Mouse (Mus musculus) hindbrain, embryonic 11.5 days (tissue): ENCODE data around the gene Gm7929. TPM values are rescaled to one million over a fixed set of nuclear protein-coding genes. Genes with fewer than 3 reads are reported as not detected.
"Not testable (repeated sequence)": the region's sequence is repeated elsewhere in the genome, so short reads cannot be mapped to it uniquely, and the experiment has no call there.

Experiments
- ATAC-seq: fragments of 200-750 bp; cut with Nextera tagmentation; 2 replicates; pipeline ENCODE4 v1.8.0; 2017; ENCODE audit warnings: mild to moderate bottlenecking, moderate TSS enrichment, moderate library complexity; ENCODE audit not compliant: low FRiP score
- DNase-seq: peaks from one replicate; pipeline ENCODE4 v3.0.0-alpha.2; 2015; ENCODE audit warnings: low spot score
- H3K27ac ChIP-seq: fragments of 300-500 bp; sonication (generic); 2 replicates; pipeline ENCODE4 v1.5.1; 2014; ENCODE audit warnings: mild to moderate bottlenecking, low read depth, low read length
- H3K27me3 ChIP-seq: fragments of 300-500 bp; sonication (generic); 2 replicates; pipeline ENCODE4 v1.6.1; 2014; ENCODE audit warnings: mild to moderate bottlenecking, low read length, moderate library complexity, mixed read lengths; ENCODE audit not compliant: control insufficient read depth, insufficient read depth
- H3K36me3 ChIP-seq: fragments of 300-500 bp; sonication (generic); 2 replicates; pipeline ENCODE4 v1.6.1; 2014; ENCODE audit warnings: mild to moderate bottlenecking, low read length, moderate library complexity, mixed read lengths; ENCODE audit not compliant: control insufficient read depth, insufficient read depth
- H3K4me1 ChIP-seq: fragments of 300-500 bp; sonication (generic); replicated peaks from 2 replicates; pipeline ENCODE4 v1.6.1; 2014; ENCODE audit warnings: low read length, mixed read lengths; ENCODE audit not compliant: control insufficient read depth, insufficient read depth
- H3K4me2 ChIP-seq: fragments of 300-500 bp; sonication (generic); replicated peaks from 2 replicates; pipeline ENCODE4 v1.6.1; 2014; ENCODE audit warnings: mild to moderate bottlenecking, low read depth, low read length
- H3K4me3 ChIP-seq: fragments of 300-500 bp; sonication (generic); 2 replicates; pipeline ENCODE4 v1.5.1; 2014; ENCODE audit warnings: low read depth, low read length
- H3K9ac ChIP-seq: fragments of 300-500 bp; sonication (generic); 2 replicates; pipeline ENCODE4 v1.6.1; 2014; ENCODE audit warnings: low read depth, low read length
- H3K9me3 ChIP-seq: fragments of 300-500 bp; sonication (generic); 2 replicates; pipeline ENCODE4 v1.6.1; 2016; ENCODE audit warnings: low read length; ENCODE audit not compliant: control insufficient read depth
- WGBS: fragments of 180-500 bp; shearing (Covaris S2); extraction: QIAGEN DNeasy Blood & Tissue Kit; methylation state at CpG from one replicate; pipeline ENCODE4 v1.1.7; 2014; 5-methylcytosine and 5-hydroxymethylcytosine counted together
- polyA plus RNA-seq: library from polyadenylated mRNA; unstranded; fragments of >200 nt; fragmentation: Nextera tagmentation; extraction: Ambion mirVana; gene quantifications from 2 replicates; pipeline ENCODE4 v1.2.1, GENCODE M21; 2014

Gene Gm7929
- polyA plus RNA-seq = not detected in 2 replicates

DNA sequence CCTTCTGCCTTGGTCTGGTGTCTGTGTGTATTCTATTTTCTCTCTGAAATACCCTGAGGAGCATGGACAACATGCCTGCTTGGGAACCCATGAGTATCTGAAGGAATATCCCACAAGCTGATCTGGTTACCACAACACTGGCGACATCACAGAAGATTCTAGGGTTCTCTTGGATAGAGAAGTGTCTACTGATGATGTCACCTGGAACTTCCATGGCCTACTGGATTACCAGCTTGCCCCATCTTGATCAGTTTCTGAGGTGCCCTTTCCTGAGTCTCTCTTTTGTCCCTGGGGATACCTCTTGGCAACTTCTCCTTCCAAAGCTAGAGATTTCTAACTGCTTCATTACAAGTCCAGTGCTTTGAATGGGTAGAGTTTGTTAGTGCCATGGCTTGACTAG is at the start of gene Gm7929:
Gm7929 (minus strand) TSS at position 101 of the 400 bp plus-strand sequence.
- H3K9me3 ChIP-seq, H3K27me3 ChIP-seq, H3K4me3 ChIP-seq, ATAC-seq, H3K27ac ChIP-seq, H3K4me1 ChIP-seq, H3K4me2 ChIP-seq, H3K36me3 ChIP-seq, DNase-seq, H3K9ac ChIP-seq: not testable (repeated sequence)
- no CpG with 5 or more reads among the region's 1 CpGs for WGBS

DNA sequence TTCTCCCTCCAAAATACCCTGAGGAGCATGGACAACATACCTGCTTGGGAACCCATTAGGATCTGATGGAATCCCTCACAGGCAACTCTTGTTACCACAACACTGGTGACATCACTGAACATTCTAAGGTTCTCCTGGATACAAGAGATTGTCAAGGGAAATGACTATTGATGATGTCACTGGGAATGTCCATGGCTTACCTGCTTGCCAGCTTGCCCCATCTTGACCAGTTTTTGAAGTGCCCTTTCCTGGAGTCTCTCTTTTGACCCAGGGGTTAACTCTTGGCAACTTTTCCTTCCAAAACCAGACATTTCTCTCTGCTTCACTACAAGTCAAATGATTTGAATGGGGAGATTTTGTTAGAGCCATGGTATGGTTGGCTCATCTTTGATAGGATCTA is 21.9 kb upstream of the Gm7929 start, which contains the start of gene Gm47189:
Gm47189 (minus strand) TSS at position 101 of the 400 bp plus-strand sequence.
- not testable (repeated sequence) for H3K9ac ChIP-seq, H3K27me3 ChIP-seq, H3K4me2 ChIP-seq, H3K36me3 ChIP-seq, DNase-seq, H3K27ac ChIP-seq, H3K4me1 ChIP-seq, H3K4me3 ChIP-seq, H3K9me3 ChIP-seq, ATAC-seq

DNA sequence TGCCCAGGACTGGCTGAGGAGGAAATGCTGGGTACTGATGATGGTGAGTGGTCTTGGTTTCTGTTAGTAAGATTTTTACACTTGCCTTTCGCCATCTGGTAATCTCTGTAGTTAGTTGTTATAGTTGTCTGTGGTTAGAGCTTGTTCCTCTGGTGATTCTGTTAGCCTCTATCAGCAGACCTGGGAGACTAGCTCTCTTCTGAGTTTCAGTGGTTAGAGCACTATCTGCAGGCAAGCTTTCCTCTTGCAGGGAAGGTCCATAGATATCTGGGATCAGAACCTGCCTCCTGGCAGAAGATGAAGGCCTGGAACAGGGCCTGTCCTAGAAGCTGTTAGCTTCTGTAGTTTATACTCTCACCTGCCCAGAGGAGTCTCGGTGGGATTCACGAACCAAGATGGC is 5.5 kb upstream of the Gm7929 start:
- not testable (repeated sequence) for H3K9ac ChIP-seq, H3K27ac ChIP-seq, DNase-seq, H3K4me1 ChIP-seq, H3K36me3 ChIP-seq, ATAC-seq, H3K4me3 ChIP-seq, H3K9me3 ChIP-seq, H3K27me3 ChIP-seq, H3K4me2 ChIP-seq
- WGBS = 94% methylated on average over 2 of the region's 3 CpGs

DNA sequence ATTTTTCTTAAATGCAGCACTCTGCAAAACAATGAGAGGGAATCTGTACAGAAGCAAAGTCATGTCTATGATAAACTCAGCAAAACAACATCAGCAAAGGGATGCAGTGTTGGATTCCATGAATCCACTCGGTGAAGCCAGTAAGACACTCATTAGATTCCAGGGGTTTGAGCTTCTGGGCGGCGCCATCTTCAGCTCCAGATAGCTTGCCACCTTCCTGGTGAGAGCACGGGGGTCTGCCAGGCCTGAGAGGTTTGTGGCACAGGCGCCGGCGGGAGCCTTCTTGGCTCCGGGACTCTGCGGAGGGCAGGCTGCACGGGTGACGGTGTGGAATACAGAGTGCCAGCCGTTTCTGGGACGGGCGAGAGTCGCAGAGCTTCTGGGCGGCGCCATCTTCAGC is 27.0 kb downstream of the Gm7929 start:
- H3K4me1 ChIP-seq, H3K27ac ChIP-seq, H3K27me3 ChIP-seq, ATAC-seq, H3K4me2 ChIP-seq, H3K36me3 ChIP-seq, H3K9ac ChIP-seq, H3K4me3 ChIP-seq, DNase-seq, H3K9me3 ChIP-seq: not testable (repeated sequence)
- WGBS = 77% methylated on average over 15 of the region's 17 CpGs

DNA sequence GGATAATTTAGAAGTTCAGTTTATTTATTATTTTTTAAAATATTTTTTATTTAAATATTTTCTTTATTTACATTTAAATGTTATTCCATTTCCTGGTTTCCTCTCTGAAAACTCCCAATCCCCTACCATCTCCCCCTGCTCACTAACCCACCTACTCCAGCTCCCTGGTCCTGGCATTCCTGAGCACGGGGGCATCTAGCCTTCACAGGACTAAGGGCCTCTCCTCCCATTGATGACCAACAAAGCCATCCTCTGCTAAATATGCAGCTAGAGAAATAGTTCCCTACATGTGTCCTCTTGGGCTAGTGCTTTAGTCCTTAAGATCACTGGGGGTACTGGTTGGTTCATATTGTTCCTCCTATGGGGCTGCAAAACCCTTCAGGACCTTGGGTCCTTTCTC is 33.2 kb downstream of the Gm7929 start:
- peak; percentile 0 for DNase-seq
- not testable (repeated sequence) for H3K36me3 ChIP-seq, H3K9ac ChIP-seq, H3K4me2 ChIP-seq, H3K27ac ChIP-seq, H3K27me3 ChIP-seq, H3K4me3 ChIP-seq, H3K4me1 ChIP-seq, ATAC-seq, H3K9me3 ChIP-seq
- 76% methylated on average over 1 of the region's 1 CpGs for WGBS

DNA sequence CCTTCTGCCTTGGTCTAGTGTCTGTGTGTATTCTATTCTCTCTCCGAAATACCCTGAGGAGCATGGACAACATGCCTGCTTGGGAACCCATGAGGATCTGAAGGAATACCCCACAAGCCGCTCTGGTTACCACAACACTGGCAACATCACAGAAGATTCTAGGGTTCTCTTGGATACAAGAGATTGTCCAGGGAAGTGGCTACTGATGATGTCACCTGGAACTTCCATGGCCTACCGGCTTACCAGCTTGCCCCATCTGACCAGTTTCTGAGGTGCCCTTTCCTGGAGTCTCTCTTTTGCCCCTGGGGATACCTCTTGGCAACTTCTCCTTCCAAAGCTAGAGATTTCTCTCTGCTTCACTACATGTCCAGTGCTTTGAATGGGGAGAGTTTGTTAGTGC is 48.6 kb downstream of the Gm7929 start, which contains the start of gene Gm8068:
Gm8068 (minus strand) TSS at position 101 of the 400 bp plus-strand sequence.
- H3K4me2 ChIP-seq, H3K4me3 ChIP-seq, H3K9ac ChIP-seq, H3K27me3 ChIP-seq, H3K4me1 ChIP-seq, DNase-seq, ATAC-seq, H3K9me3 ChIP-seq, H3K36me3 ChIP-seq, H3K27ac ChIP-seq: not testable (repeated sequence)
- no CpG with 5 or more reads among the region's 3 CpGs for WGBS

Other genes with a start within 250 kb of the Gm7929 start
- not detected in 2 replicates for gene Gm7970, start 195.0 kb downstream of the Gm7929 start, polyA plus RNA-seq
- not detected in 2 replicates for gene 1700049E17Rik2, start 177.4 kb downstream of the Gm7929 start, polyA plus RNA-seq
- gene Gm3072, start 126.0 kb downstream of the Gm7929 start, polyA plus RNA-seq = not detected in 2 replicates
- not detected in 2 replicates for gene Gm3676, start 104.1 kb downstream of the Gm7929 start, polyA plus RNA-seq
- not detected in 2 replicates for gene Gm8068, start 48.7 kb downstream of the Gm7929 start, polyA plus RNA-seq
- not detected in 2 replicates for gene Gm47189, start 21.8 kb upstream of the Gm7929 start, polyA plus RNA-seq
- not detected in 2 replicates for gene Gm7980, start 156.7 kb upstream of the Gm7929 start, polyA plus RNA-seq
- not detected in 2 replicates for gene 1700049E17Rik1, start 174.3 kb upstream of the Gm7929 start, polyA plus RNA-seq
- gene 1700024B05Rik, start 193.4 kb upstream of the Gm7929 start, polyA plus RNA-seq = not detected in 2 replicates
- gene Gm6401, start 217.3 kb upstream of the Gm7929 start, polyA plus RNA-seq = not detected in 2 replicates
- gene Gm3543, start 232.7 kb upstream of the Gm7929 start, polyA plus RNA-seq = not detected in 2 replicates